Mouse (Mus musculus) gastrocnemius, postnatal 36 days (tissue): ENCODE measurements around the gene Dtd1. TPM values are rescaled to one million over a fixed set of nuclear protein-coding genes. Genes with fewer than 3 reads are reported as not detected.

Source experiments
- DNase-seq, 2 experiments: peaks; one replicate each; pipeline ENCODE4 v3.0.0; 2022
- intact Hi-C: fragments of 180-260 bp; cut with DNase I; formaldehyde crosslinking; loops from one replicate; pipeline ENCODE4 v1.15.1; 2025
- microRNA-seq, 2 experiments: library from miRNA; unstranded; fragments of <30 nt; microRNA quantifications; one replicate each; pipeline ENCODE4 v1.2.0; 2021
- total RNA-seq, 2 experiments: library from RNA; stranded (reverse); gene quantifications; 2 replicates each; pipeline ENCODE4 v1.2.3; 2021

The Dtd1 gene
- total RNA-seq, 2 experiments from 2014 or later = 12.6 to 13.8 TPM

GRCm38 (mm10) chr2:144807766-144808754 lies 208.4 kb downstream of the Dtd1 start:
- DNase-seq = no peak
- intact Hi-C loops = no loop called here

Small RNA genes lying within 50 kb of the gene (microRNA-seq; reads per million reads assigned to microRNA genes)
- 0 reads per million in 2 experiments for gene Gm24823

Other genes with a start within 250 kb of the Dtd1 start
- 10 to 100 TPM; 15.4 to 19.4 TPM for gene Kat14, start 230.9 kb upstream of the Dtd1 start, total RNA-seq
- 1 to 10 TPM; 4.5 to 5.6 TPM for gene Pet117, start 230.9 kb upstream of the Dtd1 start, total RNA-seq
- gene Dzank1, start 72.5 kb upstream of the Dtd1 start, total RNA-seq = under 1 TPM; 0.15 to 0.52 TPM
- 1 to 10 TPM; 6.6 to 9.6 TPM for gene Polr3f, start 72.2 kb upstream of the Dtd1 start, total RNA-seq
- gene Rbbp9, start 49.0 kb upstream of the Dtd1 start, total RNA-seq = 1 to 10 TPM; 4.6 to 5.1 TPM
- gene Sec23b, start 43.7 kb upstream of the Dtd1 start, total RNA-seq = 10 to 100 TPM in 1 of 2 experiments, 1 to 10 TPM in 1; 9.8 to 10.3 TPM
- 10 to 100 TPM; 59.0 to 72.3 TPM for gene Smim26, start 5.8 kb upstream of the Dtd1 start, total RNA-seq
- gene Scp2d1, start 223.8 kb downstream of the Dtd1 start, total RNA-seq = not detected